Mouse (Mus musculus): ENCODE measurements around the gene Ago3. TPM values are rescaled to one million over a fixed set of nuclear protein-coding genes. Genes with fewer than 3 reads are reported as not detected.

Gene Ago3
- total RNA-seq, 2 experiments from 2014 or later, result 16.2 to 21.6 TPM

Other genes starting within 250 kb of the Ago3 start
- 100 to 1,000 TPM; 319 to 332 TPM for gene Thrap3, start 226.8 kb downstream of the Ago3 start, total RNA-seq (2021)
- 10 to 100 TPM; 64.1 to 70.7 TPM for gene Map7d1, start 173.2 kb downstream of the Ago3 start, total RNA-seq (2021)
- 10 to 100 TPM; 70.0 to 75.4 TPM for gene Trappc3, start 167.2 kb downstream of the Ago3 start, total RNA-seq (2021)
- gene Col8a2, start 142.8 kb downstream of the Ago3 start, total RNA-seq (2021), result 10 to 100 TPM in 1 of 2 experiments, 1 to 10 TPM in 1; 9.3 to 12.8 TPM
- 10 to 100 TPM; 41.3 to 42.0 TPM for gene Adprhl2, start 107.9 kb downstream of the Ago3 start, total RNA-seq (2021)
- 1 to 10 TPM; 4.0 to 5.0 TPM for gene Tekt2, start 103.9 kb downstream of the Ago3 start, total RNA-seq (2021)
- gene Ago1, start 39.0 kb upstream of the Ago3 start, total RNA-seq (2021), result 10 to 100 TPM; 44.7 to 48.4 TPM
- gene Ago4, start 103.9 kb upstream of the Ago3 start, total RNA-seq (2021), result 1 to 10 TPM; 6.6 to 7.4 TPM
- gene Clspn, start 127.4 kb upstream of the Ago3 start, total RNA-seq (2021), result 10 to 100 TPM; 14.9 to 19.7 TPM
- gene 5730409E04Rik, start 180.3 kb upstream of the Ago3 start, total RNA-seq (2021), result 10 to 100 TPM; 17.5 to 19.3 TPM
- gene Psmb2, start 248.1 kb upstream of the Ago3 start, total RNA-seq (2021), result 100 to 1,000 TPM; 172 to 173 TPM

All from adrenal gland, postnatal 4 days (tissue).